Mouse (Mus musculus): ENCODE data around the gene Trex2. TPM values are rescaled to one million over a fixed set of nuclear protein-coding genes. Genes with fewer than 3 reads are reported as not detected.

The Trex2 gene
- polyA plus RNA-seq (2015; fragmentation: Nextera tagmentation; extraction: Ambion mirVana) = not detected in 2 replicates

- H3K27me3 ChIP-seq (ENCODE audit: control insufficient read depth, insufficient read depth, low read depth, low read length) = no peaks in the 10 kb centered on the region
- H3K4me1 ChIP-seq (ENCODE audit: control insufficient read depth, insufficient read depth, low read length) = no peaks in the 10 kb centered on the region
- H3K36me3 ChIP-seq (ENCODE audit: control insufficient read depth, insufficient read depth, low read length) = no peaks in the 10 kb centered on the region
- H3K27ac ChIP-seq (ENCODE audit: low read length) = no peak within 1 kb of the TSS
- WGBS = 76% methylated on average over 11 of the region's 11 CpGs
- H3K4me2 ChIP-seq (ENCODE audit: low read length) = no peak within 1 kb of the TSS
- ATAC-seq = no peak
- H3K9me3 ChIP-seq (replicated peaks; ENCODE audit: control insufficient read depth, low read length, poor library complexity, severe bottlenecking) = no peaks in the 10 kb centered on the region
- H3K4me3 ChIP-seq (ENCODE audit: low read depth, low read length) = no peak within 1 kb of the TSS
- H3K9ac ChIP-seq (ENCODE audit: low read depth, low read length) = no peak within 1 kb of the TSS
Measured at GRCm38 (mm10) chrX:73435252-73435651, at the start of gene Trex2. TSS of gene Trex2 (minus strand) at chrX:73435344.

GRCm38 (mm10) chrX:73484870-73485269, 49.7 kb upstream of the Trex2 start:
- 89% methylated on average over 4 of the region's 4 CpGs for WGBS
- no peak overlapping the region for H3K4me3 ChIP-seq (ENCODE audit: low read depth, low read length)
- no peaks in the 10 kb centered on the region for H3K36me3 ChIP-seq (ENCODE audit: control insufficient read depth, insufficient read depth, low read length)
- H3K4me1 ChIP-seq (ENCODE audit: control insufficient read depth, insufficient read depth, low read length) = no peaks in the 10 kb centered on the region
- no peaks in the 10 kb centered on the region for H3K9me3 ChIP-seq (replicated peaks; ENCODE audit: control insufficient read depth, low read length, poor library complexity, severe bottlenecking)
- no peaks in the 10 kb centered on the region for H3K27me3 ChIP-seq (ENCODE audit: control insufficient read depth, insufficient read depth, low read depth, low read length)
- H3K27ac ChIP-seq (ENCODE audit: low read length) = no peak overlapping the region
- ATAC-seq = no peak
- H3K9ac ChIP-seq (ENCODE audit: low read depth, low read length) = no peak overlapping the region
- no peak overlapping the region for H3K4me2 ChIP-seq (ENCODE audit: low read length)

GRCm38 (mm10) chrX:73484076-73484475, 48.9 kb upstream of the Trex2 start:
- 67% methylated on average over 1 of the region's 1 CpGs for WGBS
- ATAC-seq = no peak
- no peak overlapping the region for H3K27ac ChIP-seq (ENCODE audit: low read length)
- H3K9ac ChIP-seq (ENCODE audit: low read depth, low read length) = no peak overlapping the region
- H3K4me3 ChIP-seq (ENCODE audit: low read depth, low read length) = no peak overlapping the region
- no peaks in the 10 kb centered on the region for H3K27me3 ChIP-seq (ENCODE audit: control insufficient read depth, insufficient read depth, low read depth, low read length)
- H3K36me3 ChIP-seq (ENCODE audit: control insufficient read depth, insufficient read depth, low read length) = no peaks in the 10 kb centered on the region
- no peaks in the 10 kb centered on the region for H3K9me3 ChIP-seq (replicated peaks; ENCODE audit: control insufficient read depth, low read length, poor library complexity, severe bottlenecking)
- H3K4me1 ChIP-seq (ENCODE audit: control insufficient read depth, insufficient read depth, low read length) = no peaks in the 10 kb centered on the region
- no peak overlapping the region for H3K4me2 ChIP-seq (ENCODE audit: low read length)

GRCm38 (mm10) chrX:73483484-73483810, 48.3 kb upstream of the Trex2 start, which contains the start of gene Bgn:
TSS of gene Bgn (plus strand) at chrX:73483602.
- no peak for ATAC-seq
- H3K4me2 ChIP-seq (ENCODE audit: low read length) = no peak within 1 kb of the TSS
- H3K27ac ChIP-seq (ENCODE audit: low read length) = no peak within 1 kb of the TSS
- H3K4me1 ChIP-seq (ENCODE audit: control insufficient read depth, insufficient read depth, low read length) = no peaks in the 10 kb centered on the region
- WGBS = 44% methylated on average over 10 of the region's 14 CpGs
- no peaks in the 10 kb centered on the region for H3K27me3 ChIP-seq (ENCODE audit: control insufficient read depth, insufficient read depth, low read depth, low read length)
- H3K4me3 ChIP-seq (ENCODE audit: low read depth, low read length) = no peak within 1 kb of the TSS
- no peaks in the 10 kb centered on the region for H3K36me3 ChIP-seq (ENCODE audit: control insufficient read depth, insufficient read depth, low read length)
- no peaks in the 10 kb centered on the region for H3K9me3 ChIP-seq (replicated peaks; ENCODE audit: control insufficient read depth, low read length, poor library complexity, severe bottlenecking)
- H3K9ac ChIP-seq (ENCODE audit: low read depth, low read length) = no peak within 1 kb of the TSS

GRCm38 (mm10) chrX:73482643-73483483, 47.7 kb upstream of the Trex2 start:
- Histone ChIP-seq H3K36me3 (ENCODE audit: control insufficient read depth, insufficient read depth, low read length) (no peaks in the 10 kb centered on the region), H3K4me1 (ENCODE audit: control insufficient read depth, insufficient read depth, low read length) (no peaks in the 10 kb centered on the region), H3K27ac (ENCODE audit: low read length) (no peak overlapping the region), H3K9me3 (replicated peaks; ENCODE audit: control insufficient read depth, low read length, poor library complexity, severe bottlenecking) (no peaks in the 10 kb centered on the region), H3K9ac (ENCODE audit: low read depth, low read length) (no peak overlapping the region), H3K4me3 (ENCODE audit: low read depth, low read length) (no peak overlapping the region), H3K27me3 (ENCODE audit: control insufficient read depth, insufficient read depth, low read depth, low read length) (no peaks in the 10 kb centered on the region), H3K4me2 (ENCODE audit: low read length) (no peak overlapping the region)
- WGBS = 61% methylated on average over 2 of the region's 4 CpGs
- no peak for ATAC-seq

- Histone ChIP-seq H3K4me2 (ENCODE audit: low read length) (no peak overlapping the region), H3K4me3 (ENCODE audit: low read depth, low read length) (no peak overlapping the region), H3K27ac (ENCODE audit: low read length) (no peak overlapping the region), H3K36me3 (ENCODE audit: control insufficient read depth, insufficient read depth, low read length) (no peaks in the 10 kb centered on the region), H3K9me3 (replicated peaks; ENCODE audit: control insufficient read depth, low read length, poor library complexity, severe bottlenecking) (no peaks in the 10 kb centered on the region), H3K27me3 (ENCODE audit: control insufficient read depth, insufficient read depth, low read depth, low read length) (no peaks in the 10 kb centered on the region), H3K9ac (ENCODE audit: low read depth, low read length) (no peak overlapping the region), H3K4me1 (ENCODE audit: control insufficient read depth, insufficient read depth, low read length) (no peaks in the 10 kb centered on the region)
- WGBS = 50% methylated on average over 2 of the region's 2 CpGs
- no peak for ATAC-seq
Measured at GRCm38 (mm10) chrX:73480334-73480733, 45.2 kb upstream of the Trex2 start.

GRCm38 (mm10) chrX:73479656-73480055, 44.5 kb upstream of the Trex2 start:
- Histone ChIP-seq H3K9me3 (replicated peaks; ENCODE audit: control insufficient read depth, low read length, poor library complexity, severe bottlenecking) (no peaks in the 10 kb centered on the region), H3K9ac (ENCODE audit: low read depth, low read length) (no peak overlapping the region), H3K4me2 (ENCODE audit: low read length) (no peak overlapping the region), H3K27ac (ENCODE audit: low read length) (no peak overlapping the region), H3K36me3 (ENCODE audit: control insufficient read depth, insufficient read depth, low read length) (no peaks in the 10 kb centered on the region), H3K4me3 (ENCODE audit: low read depth, low read length) (no peak overlapping the region), H3K4me1 (ENCODE audit: control insufficient read depth, insufficient read depth, low read length) (no peaks in the 10 kb centered on the region), H3K27me3 (ENCODE audit: control insufficient read depth, insufficient read depth, low read depth, low read length) (no peaks in the 10 kb centered on the region)
- ATAC-seq = no peak

GRCm38 (mm10) chrX:73477500-73477899, 42.4 kb upstream of the Trex2 start:
- H3K9me3 ChIP-seq (replicated peaks; ENCODE audit: control insufficient read depth, low read length, poor library complexity, severe bottlenecking) = no peaks in the 10 kb centered on the region
- H3K9ac ChIP-seq (ENCODE audit: low read depth, low read length) = no peak overlapping the region
- H3K4me2 ChIP-seq (ENCODE audit: low read length) = no peak overlapping the region
- H3K27ac ChIP-seq (ENCODE audit: low read length) = no peak overlapping the region
- no peak for ATAC-seq
- no peaks in the 10 kb centered on the region for H3K4me1 ChIP-seq (ENCODE audit: control insufficient read depth, insufficient read depth, low read length)
- no peak overlapping the region for H3K4me3 ChIP-seq (ENCODE audit: low read depth, low read length)
- 77% methylated on average over 2 of the region's 2 CpGs for WGBS
- H3K36me3 ChIP-seq (ENCODE audit: control insufficient read depth, insufficient read depth, low read length) = no peaks in the 10 kb centered on the region
- no peaks in the 10 kb centered on the region for H3K27me3 ChIP-seq (ENCODE audit: control insufficient read depth, insufficient read depth, low read depth, low read length)

GRCm38 (mm10) chrX:73476621-73477020, 41.5 kb upstream of the Trex2 start:
- Histone ChIP-seq H3K9me3 (replicated peaks; ENCODE audit: control insufficient read depth, low read length, poor library complexity, severe bottlenecking) (no peaks in the 10 kb centered on the region), H3K27ac (ENCODE audit: low read length) (no peak overlapping the region), H3K27me3 (ENCODE audit: control insufficient read depth, insufficient read depth, low read depth, low read length) (no peaks in the 10 kb centered on the region), H3K4me1 (ENCODE audit: control insufficient read depth, insufficient read depth, low read length) (no peaks in the 10 kb centered on the region), H3K4me2 (ENCODE audit: low read length) (no peak overlapping the region), H3K4me3 (ENCODE audit: low read depth, low read length) (no peak overlapping the region), H3K9ac (ENCODE audit: low read depth, low read length) (no peak overlapping the region), H3K36me3 (ENCODE audit: control insufficient read depth, insufficient read depth, low read length) (no peaks in the 10 kb centered on the region)
- WGBS = 96% methylated on average over 2 of the region's 2 CpGs
- no peak for ATAC-seq

Measured in midbrain, embryonic 16.5 days (tissue).